Mouse (Mus musculus): Measurements from ENCODE around the gene Bricd5. TPM values are rescaled to one million over a fixed set of nuclear protein-coding genes. Genes with fewer than 3 reads are reported as not detected.
"Not testable (repeated sequence)": the region's sequence is repeated elsewhere in the genome, so short reads cannot be mapped to it uniquely, and the experiment has no call there.

Bricd5 gene
- polyA plus RNA-seq, 1 experiment from 2014 or later: 0.23 TPM

DNA sequence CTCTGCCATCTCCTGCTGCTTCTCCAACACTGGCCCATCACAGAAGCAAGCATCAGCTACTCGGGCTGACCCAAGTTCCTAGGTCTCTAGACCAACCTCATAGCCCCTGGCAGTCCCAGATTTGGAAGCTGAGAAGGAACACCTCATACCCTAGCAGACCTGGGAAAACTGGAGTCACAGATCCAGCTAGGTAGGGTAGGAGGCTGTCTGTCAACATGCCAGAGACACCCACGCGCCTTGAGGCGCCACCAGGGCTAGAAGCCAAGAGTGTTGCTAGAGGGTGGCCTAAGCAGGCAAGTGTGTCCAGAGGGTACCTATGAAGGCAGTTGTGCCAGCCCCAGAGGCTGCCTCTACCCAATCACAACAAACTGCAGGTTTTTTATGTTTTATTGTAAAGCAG, 30.3 kb upstream of the Bricd5 start:
- WGBS: 94% methylated on average over 4 of the region's 4 CpGs
- ATAC-seq (replicated peaks): no peak
- no peak overlapping the region for H3K4me2 ChIP-seq
- H3K9me3 ChIP-seq: no peaks in the 10 kb centered on the region
- no peaks in the 10 kb centered on the region for H3K27me3 ChIP-seq (replicated peaks)
- H3K27ac ChIP-seq: no peak overlapping the region
- peaks cover 62% of the 10 kb centered on the region for H3K36me3 ChIP-seq (replicated peaks)
- no peak overlapping the region for H3K4me3 ChIP-seq
- H3K4me1 ChIP-seq: no peaks in the 10 kb centered on the region
- H3K9ac ChIP-seq: no peak overlapping the region

DNA sequence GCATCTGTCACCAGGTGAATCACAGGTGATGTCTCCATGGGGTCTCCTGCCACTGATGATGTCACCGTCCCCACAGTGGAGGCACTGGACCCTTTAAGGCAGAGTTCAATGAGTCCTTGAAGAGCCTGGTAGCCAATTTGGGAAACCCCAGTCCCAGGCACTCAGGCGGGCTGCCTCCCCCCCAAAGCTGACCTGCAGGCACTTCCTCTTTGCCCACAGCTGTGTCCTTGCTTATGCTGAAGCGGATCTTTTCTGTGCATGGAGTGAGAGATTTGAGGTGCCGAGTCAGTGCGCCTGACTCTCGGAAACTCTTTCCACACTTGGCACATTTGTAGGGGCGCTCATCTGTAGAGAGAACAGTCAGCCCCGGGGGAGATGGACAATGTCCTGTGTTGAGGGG, 27.1 kb upstream of the Bricd5 start:
- Histone ChIP-seq H3K27ac (no peak overlapping the region), H3K36me3 (replicated peaks) (peaks cover 50% of the 10 kb centered on the region), H3K4me1 (no peaks in the 10 kb centered on the region), H3K4me2 (no peak overlapping the region), H3K4me3 (no peak overlapping the region), H3K9me3 (no peaks in the 10 kb centered on the region), H3K27me3 (replicated peaks) (no peaks in the 10 kb centered on the region), H3K9ac (no peak overlapping the region)
- 90% methylated on average over 8 of the region's 8 CpGs for WGBS
- no peak for ATAC-seq (replicated peaks)

DNA sequence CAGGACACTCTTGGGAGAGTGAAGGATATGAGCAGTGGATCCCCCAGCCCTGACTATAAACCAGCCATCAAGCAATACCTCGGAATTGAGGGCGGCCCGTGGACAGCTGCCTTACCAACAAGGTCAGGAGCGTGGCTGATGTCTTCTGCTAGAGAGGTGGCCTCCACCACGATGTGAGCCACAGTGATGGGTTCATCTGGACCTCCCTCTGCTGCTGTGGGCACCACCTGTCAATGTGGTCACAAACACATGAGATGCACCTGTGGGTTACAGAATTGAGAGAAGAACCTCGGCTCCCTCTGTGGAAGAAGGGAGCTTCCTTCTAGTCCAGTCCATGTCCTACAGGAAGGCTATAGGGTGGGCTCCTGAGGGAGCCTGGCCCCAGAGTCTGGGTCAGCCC, 24.2 kb upstream of the Bricd5 start:
- Histone ChIP-seq H3K27me3 (replicated peaks) (no peaks in the 10 kb centered on the region), H3K36me3 (replicated peaks) (peaks cover 37% of the 10 kb centered on the region), H3K27ac (no peak overlapping the region), H3K9ac (no peak overlapping the region), H3K4me2 (no peak overlapping the region), H3K4me1 (peaks cover 15% of the 10 kb centered on the region), H3K9me3 (no peaks in the 10 kb centered on the region), H3K4me3 (no peak overlapping the region)
- WGBS: 92% methylated on average over 6 of the region's 6 CpGs
- no peak for ATAC-seq (replicated peaks)

DNA sequence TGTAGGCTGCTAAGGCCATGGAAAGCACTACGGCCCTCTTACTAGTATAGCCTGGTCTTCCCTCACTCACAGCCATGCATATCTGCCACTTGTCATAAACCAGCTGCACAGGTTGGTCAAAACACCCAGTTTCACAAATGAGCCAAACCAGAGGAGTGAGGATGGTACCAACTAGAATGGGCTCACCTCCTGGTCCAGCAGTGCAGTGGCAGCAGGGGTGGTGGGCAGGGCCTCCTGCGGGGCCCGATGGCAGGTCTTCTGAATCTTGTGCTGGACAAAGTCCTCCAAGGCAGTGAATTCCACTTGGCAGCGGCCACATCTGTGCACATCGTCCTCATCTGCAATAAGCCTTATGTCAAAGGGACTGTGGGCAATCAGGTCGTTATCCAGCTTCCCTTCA, 22.5 kb upstream of the Bricd5 start:
- Histone ChIP-seq H3K9me3 (no peaks in the 10 kb centered on the region), H3K27ac (no peak overlapping the region), H3K4me1 (peaks cover 15% of the 10 kb centered on the region), H3K4me2 (no peak overlapping the region), H3K36me3 (replicated peaks) (peaks cover 21% of the 10 kb centered on the region), H3K27me3 (replicated peaks) (no peaks in the 10 kb centered on the region), H3K9ac (no peak overlapping the region), H3K4me3 (no peak overlapping the region)
- ATAC-seq (replicated peaks): no peak
- 97% methylated on average over 6 of the region's 6 CpGs for WGBS

DNA sequence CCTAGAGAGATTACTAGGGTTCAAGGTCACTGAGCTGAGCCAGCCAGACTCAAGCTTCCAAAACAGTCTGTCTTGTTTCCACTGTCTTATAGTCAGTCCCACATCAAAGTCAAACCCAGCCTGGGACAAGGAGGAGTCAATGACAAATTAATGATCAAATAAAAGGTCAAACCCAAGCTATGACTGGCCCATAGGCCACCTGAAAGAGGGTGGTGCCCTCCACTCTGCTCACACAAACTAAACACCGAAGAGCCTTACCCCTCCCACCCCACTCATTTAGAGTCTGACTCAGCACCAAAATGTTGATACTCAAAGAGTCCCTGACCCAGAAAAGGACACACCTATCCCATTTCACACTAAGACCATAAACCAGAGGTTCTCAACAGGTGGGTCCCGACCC, 20.3 kb upstream of the Bricd5 start:
- H3K4me2 ChIP-seq: peak overlapping the region; percentile 82; the same call in 1 of the 2 replicates
- no peak for ATAC-seq (replicated peaks)

DNA sequence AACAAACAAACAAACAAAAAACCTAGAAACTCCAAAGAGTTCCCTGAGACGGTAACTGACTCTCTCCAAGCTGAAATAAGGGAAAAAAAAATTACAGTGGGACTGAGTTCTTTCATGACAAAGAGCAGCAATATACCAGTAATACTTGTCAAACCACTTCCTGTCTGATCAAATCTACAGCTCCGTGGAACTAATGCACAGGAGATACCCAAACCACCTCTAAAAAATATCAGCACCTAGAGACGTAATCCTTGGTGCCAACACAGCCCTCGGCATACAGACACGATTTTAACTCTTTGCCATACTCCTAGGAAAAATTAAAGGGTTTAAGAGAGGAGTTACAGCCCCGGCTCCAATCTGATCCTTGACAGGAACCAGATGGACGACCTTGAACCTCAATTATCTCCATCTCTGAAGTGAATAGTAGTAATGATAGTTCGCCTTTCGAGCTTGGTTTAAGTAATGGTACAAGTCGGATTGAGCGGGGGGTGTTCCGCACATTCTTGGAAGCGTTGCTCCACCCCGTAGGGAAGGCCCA, 19.4 kb upstream of the Bricd5 start:
- Histone ChIP-seq H3K4me2 (peak overlapping the region; percentile 82), H3K4me1 (peaks cover 15% of the 10 kb centered on the region), H3K36me3 (replicated peaks) (peaks cover 5% of the 10 kb centered on the region), H3K9me3 (no peaks in the 10 kb centered on the region), H3K27me3 (replicated peaks) (no peaks in the 10 kb centered on the region), H3K4me3 (peak overlapping the region; percentile 88), H3K27ac (peak overlapping the region; percentile 92), H3K9ac (peak overlapping the region; percentile 82)
- ATAC-seq (replicated peaks): no peak
- WGBS: 10% methylated on average over 14 of the region's 14 CpGs

More for the DNA sequence above, 20.3 kb upstream of the Bricd5 start:
- Histone ChIP-seq H3K36me3 (replicated peaks) (peaks cover 9% of the 10 kb centered on the region), H3K9me3 (no peaks in the 10 kb centered on the region), H3K27me3 (replicated peaks) (no peaks in the 10 kb centered on the region), H3K27ac (no peak overlapping the region), H3K4me1 (peaks cover 15% of the 10 kb centered on the region), H3K9ac (no peak overlapping the region), H3K4me3 (no peak overlapping the region)
- WGBS: 92% methylated on average over 2 of the region's 2 CpGs

DNA sequence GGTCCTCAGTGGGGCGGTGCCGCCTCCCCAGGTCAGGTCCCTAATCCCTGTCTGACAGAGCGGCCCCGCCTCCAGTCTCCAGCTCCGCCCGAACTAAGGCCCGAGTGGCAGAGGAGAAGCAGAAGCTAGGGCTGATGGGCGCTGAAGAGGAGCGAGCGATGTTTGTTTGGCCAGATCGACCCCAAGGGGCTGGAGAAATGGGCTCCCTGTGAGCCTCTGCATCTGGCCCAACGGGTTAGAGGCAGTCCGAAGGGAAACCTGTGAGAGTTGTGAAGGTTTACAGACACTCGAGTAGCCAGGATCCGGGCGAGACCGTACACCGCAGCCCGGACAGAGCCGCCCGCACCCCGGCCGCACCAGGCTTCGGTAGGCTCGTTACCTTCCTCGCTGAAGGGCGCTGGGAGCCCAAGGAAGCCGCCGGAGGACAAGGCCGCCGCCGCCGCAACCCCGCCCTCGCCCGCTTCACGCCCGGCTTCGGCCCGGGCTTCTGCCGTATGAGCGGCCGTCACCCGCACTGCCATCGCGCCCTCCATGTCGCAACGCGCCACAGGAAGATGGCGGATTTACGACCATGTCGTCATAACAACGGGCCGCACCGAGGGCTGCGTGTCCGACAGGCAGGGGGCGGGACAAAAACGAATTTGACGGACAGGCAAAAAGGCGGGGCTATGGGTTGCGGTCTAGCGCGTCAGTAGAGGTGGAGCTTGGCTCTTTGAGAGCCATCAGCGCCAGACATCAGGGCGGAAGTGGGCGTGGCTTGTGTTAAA, 18.7 kb upstream of the Bricd5 start:
- WGBS: under 1% methylated on average over 67 of the region's 67 CpGs
- Histone ChIP-seq H3K36me3 (replicated peaks) (peaks cover 2% of the 10 kb centered on the region), H3K9me3 (no peaks in the 10 kb centered on the region), H3K27ac (peak overlapping the region; percentile 92), H3K27me3 (replicated peaks) (no peaks in the 10 kb centered on the region), H3K9ac (peak overlapping the region; percentile 82), H3K4me3 (peak overlapping the region; percentile 88), H3K4me2 (peak overlapping the region; percentile 82), H3K4me1 (peaks cover 15% of the 10 kb centered on the region)
- peak; percentile 95 for ATAC-seq (replicated peaks)

DNA sequence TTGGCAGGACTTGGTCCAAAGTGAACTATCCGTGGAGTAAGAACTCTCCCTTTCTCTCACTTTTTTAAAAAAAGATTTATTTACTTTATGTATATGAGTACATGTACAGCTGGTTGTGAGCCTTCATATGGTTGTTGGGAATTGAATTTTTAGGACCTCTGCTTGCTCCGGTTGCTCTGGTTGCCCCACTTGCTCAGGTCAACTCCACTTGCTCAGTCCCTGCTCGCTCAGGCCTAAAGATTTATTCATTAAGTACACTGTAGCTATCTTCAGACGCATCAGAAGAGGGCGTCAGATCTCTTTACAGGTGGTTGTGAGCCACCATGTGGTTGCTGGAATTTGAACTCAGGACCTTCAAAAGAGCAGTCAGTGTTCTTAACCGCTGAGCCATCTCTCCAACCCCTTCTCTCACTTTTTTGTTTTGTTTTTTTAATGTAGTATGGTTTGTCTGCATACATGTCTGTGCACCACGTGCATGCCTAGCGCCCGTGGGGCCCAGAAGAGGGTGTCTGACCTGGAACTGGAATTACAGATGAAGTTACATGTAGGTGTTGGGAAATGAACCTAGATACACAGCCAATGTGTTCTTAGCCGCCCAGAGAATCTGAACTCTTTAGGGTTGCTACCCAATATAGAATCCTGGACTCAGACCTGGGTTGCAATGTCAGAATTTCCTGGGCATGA, 18.0 kb upstream of the Bricd5 start:
- not testable (repeated sequence) for H3K27me3 ChIP-seq (replicated peaks); H3K9ac ChIP-seq; H3K9me3 ChIP-seq; H3K36me3 ChIP-seq (replicated peaks)
- 49% methylated on average over 10 of the region's 10 CpGs for WGBS
- peak; percentile 4; the same call in 1 of the 2 replicates for ATAC-seq (replicated peaks)
- Histone ChIP-seq H3K4me3 (peak overlapping the region; percentile 88), H3K4me2 (peak overlapping the region; percentile 82), H3K4me1 (peaks cover 15% of the 10 kb centered on the region), H3K27ac (peak overlapping the region; percentile 92; the same call in 1 of the 2 replicates)

DNA sequence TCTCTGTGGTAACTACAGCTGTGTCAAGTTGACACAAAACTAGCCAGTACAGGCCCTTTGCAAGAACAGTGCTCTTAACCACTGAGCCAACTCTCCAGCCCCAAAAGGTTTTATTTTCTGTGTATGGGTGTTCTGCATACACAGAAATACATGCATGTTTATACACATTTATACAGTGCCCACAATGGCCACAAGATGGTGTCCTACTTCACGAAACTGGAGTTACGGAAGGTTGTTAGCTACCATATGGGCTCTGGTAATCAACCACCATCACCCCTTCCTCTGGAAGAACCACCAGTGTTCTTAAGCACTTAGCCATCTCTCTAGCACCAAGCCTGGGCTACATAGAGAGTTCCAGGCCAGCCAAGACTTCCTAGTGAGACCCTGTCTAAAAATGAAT, 12.1 kb upstream of the Bricd5 start:
- no peak overlapping the region for H3K27ac ChIP-seq
- H3K36me3 ChIP-seq (replicated peaks): no peaks in the 10 kb centered on the region
- ATAC-seq (replicated peaks): no peak
- H3K9me3 ChIP-seq: no peaks in the 10 kb centered on the region
- H3K9ac ChIP-seq: no peak overlapping the region
- WGBS: 75% methylated on average over 2 of the region's 2 CpGs
- H3K4me2 ChIP-seq: no peak overlapping the region
- H3K4me3 ChIP-seq: no peak overlapping the region
- no peaks in the 10 kb centered on the region for H3K27me3 ChIP-seq (replicated peaks)
- H3K4me1 ChIP-seq: no peaks in the 10 kb centered on the region

DNA sequence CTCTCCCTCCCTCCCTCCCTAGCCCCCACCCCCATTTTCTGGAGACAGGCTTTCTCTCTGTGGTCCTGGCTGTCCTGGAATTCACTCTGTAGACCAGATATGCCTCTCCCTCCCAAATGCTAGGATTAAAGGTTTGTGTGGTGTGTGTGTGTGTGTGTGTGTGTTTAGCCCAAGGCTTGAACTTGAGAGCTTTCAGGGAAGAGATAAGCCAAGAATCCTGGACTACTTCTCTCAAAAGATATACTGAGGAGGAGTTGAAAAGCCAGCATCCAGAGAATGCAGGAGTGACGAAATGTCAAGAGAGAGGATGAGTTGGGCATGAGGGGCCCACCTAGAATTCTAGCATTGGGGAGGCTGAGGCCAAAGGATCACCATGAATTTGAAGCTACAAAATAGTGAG, 10.8 kb upstream of the Bricd5 start:
- Histone ChIP-seq H3K36me3 (replicated peaks) (no peaks in the 10 kb centered on the region), H3K27me3 (replicated peaks) (no peaks in the 10 kb centered on the region), H3K9ac (no peak overlapping the region), H3K4me1 (no peaks in the 10 kb centered on the region), H3K4me2 (no peak overlapping the region), H3K9me3 (no peaks in the 10 kb centered on the region), H3K4me3 (no peak overlapping the region), H3K27ac (no peak overlapping the region)
- ATAC-seq (replicated peaks): no peak
- 88% methylated on average over 1 of the region's 1 CpGs for WGBS

DNA sequence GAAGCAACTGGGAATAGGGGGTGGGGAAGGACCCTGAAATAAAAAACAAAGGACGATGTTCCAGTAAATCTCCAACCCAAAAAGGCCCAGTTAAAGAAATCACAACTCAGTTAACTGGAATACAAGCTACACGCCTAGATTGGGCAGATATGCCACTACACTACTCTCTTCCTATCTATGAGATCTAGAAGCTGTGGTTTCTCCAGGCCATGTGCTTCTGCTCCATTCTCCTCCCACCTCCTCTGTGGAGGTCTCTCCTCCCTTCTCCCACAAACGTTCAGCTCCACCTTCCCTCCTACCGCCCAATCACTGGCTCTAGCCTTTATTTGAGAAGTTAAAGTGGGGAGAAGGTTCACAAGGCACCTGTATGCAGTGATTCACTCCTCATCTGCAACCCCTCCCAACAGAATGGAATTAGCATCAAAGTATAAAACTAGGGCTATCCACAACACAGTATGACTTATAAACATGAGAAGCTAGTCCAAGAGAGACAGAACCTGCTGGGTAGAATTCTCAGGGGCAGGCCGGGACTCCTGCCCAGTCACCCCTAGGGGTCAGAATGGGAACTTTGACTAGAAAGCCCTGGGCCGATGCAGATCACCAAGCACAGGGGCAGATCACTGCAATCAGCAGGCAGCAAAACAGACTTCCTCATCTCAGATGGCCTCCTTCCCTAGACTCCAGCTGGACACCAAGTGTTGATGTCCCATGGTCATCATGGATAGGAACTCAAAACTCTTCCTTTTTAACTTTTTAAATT, 10.1 kb upstream of the Bricd5 start:
- ATAC-seq (replicated peaks): no peak
- Histone ChIP-seq H3K4me1 (no peaks in the 10 kb centered on the region), H3K36me3 (replicated peaks) (no peaks in the 10 kb centered on the region), H3K9me3 (no peaks in the 10 kb centered on the region), H3K9ac (no peak overlapping the region), H3K4me2 (no peak overlapping the region), H3K27me3 (replicated peaks) (no peaks in the 10 kb centered on the region), H3K4me3 (no peak overlapping the region), H3K27ac (no peak overlapping the region)
- 59% methylated on average over 6 of the region's 6 CpGs for WGBS

DNA sequence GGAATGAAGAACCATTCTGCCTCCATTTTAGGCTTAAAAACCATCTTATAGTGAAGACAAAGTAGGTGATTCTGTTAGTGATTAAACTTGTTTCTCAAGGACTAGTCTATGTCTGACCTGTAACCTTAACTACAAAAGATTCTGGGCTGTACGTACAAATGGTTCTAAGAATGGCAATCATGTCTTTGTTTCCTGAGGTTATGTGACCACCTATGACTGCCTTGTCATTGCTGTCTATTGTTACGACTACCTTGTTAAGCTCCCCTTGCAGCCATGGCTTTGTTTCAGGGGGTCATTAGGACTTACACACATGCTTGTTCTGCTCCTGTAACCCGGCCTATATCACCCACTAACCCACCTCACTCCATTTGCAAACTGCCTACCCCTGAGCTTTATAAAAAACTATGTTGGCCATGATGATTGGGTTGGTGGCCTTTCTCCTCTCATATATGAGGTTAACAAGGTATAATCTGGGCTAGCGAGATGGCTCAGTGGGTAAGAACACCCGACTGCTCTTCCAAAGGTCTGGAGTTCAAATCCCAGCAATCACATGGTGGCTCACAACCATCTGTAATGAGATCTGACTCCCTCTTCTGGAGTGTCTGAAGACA, 4.9 kb upstream of the Bricd5 start:
- Histone ChIP-seq H3K27ac (no peak overlapping the region), H3K4me1 (peaks cover 24% of the 10 kb centered on the region), H3K27me3 (replicated peaks) (no peaks in the 10 kb centered on the region), H3K4me2 (no peak overlapping the region), H3K9ac (no peak overlapping the region), H3K4me3 (no peak overlapping the region), H3K36me3 (replicated peaks) (no peaks in the 10 kb centered on the region), H3K9me3 (no peaks in the 10 kb centered on the region)
- no peak for ATAC-seq (replicated peaks)
- 91% methylated on average over 5 of the region's 5 CpGs for WGBS
